Mouse (Mus musculus) layer of hippocampus, adult 9-11 months (tissue): Measurements from ENCODE around the gene Pbxip1.
A peak's percentile ranks its signal among the peaks of the same experiment; 100 is the strongest.

Experiments
- DNase-seq: peaks from one replicate; pipeline ENCODE4 v3.0.0; 2022

Pbxip1 gene

GRCm38 (mm10) chr3:89436176-89437113 lies at the start of gene Pbxip1:
TSS of gene Pbxip1 (plus strand) at chr3:89436706.
- peak; percentile 56 for DNase-seq

GRCm38 (mm10) chr3:89387632-89388031 lies 48.9 kb upstream of the Pbxip1 start:
- DNase-seq: no peak

- DNase-seq: peak; percentile 69
Observed at GRCm38 (mm10) chr3:89388134-89388881, 48.2 kb upstream of the Pbxip1 start.

GRCm38 (mm10) chr3:89388901-89389740 lies 47.4 kb upstream of the Pbxip1 start:
- DNase-seq: no peak

DNA sequence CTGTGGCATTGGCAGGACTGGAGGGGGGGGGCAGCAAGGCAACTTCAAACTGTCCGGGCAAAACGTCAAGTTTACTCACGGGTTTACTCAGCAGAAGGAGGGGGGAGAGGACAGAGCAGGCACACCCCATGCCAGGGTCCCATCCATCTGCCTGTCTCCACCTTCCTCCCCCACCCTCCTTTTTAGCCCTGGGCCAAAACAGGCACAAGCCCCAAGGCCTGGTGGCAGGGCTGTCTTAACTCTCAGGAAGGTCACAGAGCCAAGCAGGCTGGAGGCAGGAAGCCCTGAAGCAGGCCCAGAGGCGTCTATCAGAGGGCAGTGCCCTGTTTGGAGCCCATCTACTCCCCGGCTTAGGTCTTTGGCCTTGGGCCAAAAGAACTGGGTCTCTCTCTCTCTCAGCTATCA lies 46.4 kb upstream of the Pbxip1 start:
- DNase-seq: no peak

DNA sequence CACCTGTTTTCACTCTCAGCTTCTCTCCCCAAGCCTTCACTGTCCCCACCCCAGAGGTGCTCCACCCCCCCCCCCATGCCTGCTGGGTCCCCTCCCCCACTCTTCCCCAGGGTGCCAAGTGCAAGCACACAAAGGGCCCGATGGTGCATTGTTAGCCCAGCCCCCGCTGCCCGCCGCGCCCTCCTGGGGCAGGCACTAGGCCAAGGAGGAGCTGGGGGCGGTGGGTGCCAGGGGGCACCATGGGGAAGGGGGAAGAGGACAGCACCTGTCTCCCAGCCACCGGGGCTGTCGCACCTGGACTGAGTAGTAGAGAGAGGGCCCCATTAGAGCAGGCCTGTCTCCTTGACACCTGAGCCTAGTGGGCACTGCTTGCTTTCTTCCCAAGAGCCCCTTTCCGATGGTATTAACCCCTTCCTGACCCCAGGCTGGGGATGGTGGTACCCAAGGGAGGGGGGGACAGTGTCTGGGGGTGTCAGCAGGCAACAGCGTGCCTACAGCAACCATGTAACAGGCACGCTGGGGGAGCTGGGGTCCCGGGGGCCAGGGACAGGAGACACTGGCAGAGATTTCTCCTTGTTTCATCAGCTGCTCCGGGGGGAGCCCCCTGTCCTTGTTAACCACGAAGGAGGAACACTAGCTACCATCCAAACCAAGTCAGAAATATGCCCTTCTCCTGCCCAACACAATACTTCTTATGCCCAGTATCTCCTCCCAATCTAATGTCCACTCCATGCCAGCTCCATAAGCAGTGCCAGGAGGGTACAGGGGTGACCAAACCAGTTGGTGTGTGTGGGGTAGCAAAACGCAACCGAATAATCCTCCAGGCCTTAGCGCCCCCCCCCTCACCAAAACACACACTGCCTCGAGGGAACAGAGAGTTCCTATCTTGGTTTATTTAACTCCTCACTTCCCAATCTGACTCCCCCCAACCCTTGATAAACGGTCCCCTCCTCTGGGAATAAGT lies 45.5 kb upstream of the Pbxip1 start:
- no peak for DNase-seq

DNA sequence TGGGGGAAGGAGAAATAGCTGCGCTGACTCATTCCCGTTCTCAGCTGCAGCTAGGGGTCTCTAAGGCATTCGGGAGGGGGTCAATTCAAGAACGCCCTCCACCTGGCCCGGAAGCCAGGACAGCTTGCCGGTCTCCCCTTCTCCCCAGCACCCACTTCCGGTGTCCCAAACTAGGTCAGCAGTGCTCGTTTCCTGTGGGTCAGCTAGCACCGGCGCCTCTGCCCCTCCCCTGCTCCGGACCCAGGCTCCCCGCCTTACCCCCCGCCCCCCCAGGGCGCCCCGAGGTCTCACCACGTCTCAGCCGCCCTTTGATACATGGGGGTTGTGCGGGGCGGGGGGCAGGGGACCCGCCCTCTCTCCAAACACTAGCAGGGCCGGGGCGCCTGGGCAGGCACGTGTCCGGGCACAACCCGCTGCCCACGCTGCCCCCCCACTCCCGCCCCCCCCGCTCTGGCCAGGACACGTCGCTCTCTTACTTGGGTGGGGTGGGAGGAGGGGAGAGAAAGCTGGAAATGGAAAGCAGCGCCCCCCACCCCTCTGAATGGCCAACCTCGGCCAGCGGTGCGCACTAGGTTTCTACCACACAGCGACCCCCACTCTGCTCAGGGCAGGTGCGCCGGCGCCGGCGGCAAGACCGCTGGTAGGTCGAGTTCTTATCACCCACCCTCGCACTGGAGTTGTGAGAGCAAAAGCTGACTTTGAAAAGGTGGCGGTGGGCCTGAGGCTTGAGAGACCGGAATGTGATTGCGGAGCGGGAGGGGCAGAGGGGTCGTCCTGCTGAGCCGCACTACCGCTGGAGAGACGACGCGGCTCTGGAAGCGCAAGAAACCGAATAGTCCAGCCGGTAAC lies 44.6 kb upstream of the Pbxip1 start:
- no peak for DNase-seq

DNA sequence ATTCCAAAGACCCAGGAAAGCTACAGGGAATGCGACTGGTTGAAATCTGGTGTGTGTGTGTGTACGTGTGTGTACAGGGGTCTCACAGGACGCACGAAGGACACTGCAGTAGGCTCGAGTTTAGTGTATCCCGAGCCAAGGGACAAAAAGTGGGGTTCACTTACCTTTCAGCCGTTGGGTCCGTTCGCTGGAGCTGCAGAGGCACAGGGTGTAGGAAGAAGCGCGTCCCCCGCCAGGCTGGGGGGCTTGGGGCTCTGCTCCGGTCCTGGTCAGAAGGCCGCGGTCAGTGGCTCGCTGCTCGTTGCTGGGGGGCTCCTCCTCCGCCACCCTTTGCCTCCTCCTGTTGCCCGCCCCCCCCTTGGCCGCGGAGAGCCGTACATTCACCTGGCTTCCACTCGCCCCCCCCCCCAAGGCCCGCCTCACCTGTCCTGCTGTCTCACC lies 43.6 kb upstream of the Pbxip1 start:
- no peak for DNase-seq

DNA sequence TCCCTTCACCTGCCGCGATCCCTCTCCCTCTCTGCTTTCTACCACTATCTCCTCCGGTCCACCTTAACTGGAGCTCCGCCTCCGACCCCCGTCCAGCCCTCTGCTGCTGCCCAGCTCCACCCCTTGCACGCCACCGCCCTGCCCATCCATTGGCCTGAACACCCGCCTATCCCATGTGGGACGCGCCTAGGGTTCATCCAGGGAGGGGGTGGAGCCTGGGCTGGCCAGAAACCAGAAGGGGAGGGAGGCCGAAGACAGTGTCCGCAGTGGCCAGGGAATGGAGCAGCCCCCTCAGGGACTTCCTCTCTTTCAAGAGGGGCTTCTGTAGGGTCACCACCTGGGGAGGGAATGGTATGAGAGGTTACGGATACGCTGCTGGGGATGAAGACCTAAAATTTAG lies 42.9 kb upstream of the Pbxip1 start:
- DNase-seq: peak; percentile 98

GRCm38 (mm10) chr3:89394006-89394893 lies 42.3 kb upstream of the Pbxip1 start, which contains the start of gene Zbtb7b:
TSS of gene Zbtb7b (minus strand) at chr3:89394776.
- DNase-seq: peak; percentile 76

- peak; percentile 78 for DNase-seq
Observed at GRCm38 (mm10) chr3:89394894-89395256, 41.6 kb upstream of the Pbxip1 start.

GRCm38 (mm10) chr3:89395419-89395805 lies 41.1 kb upstream of the Pbxip1 start:
- DNase-seq: no peak

- no peak for DNase-seq
Observed at GRCm38 (mm10) chr3:89395806-89396653, 40.5 kb upstream of the Pbxip1 start.

DNA sequence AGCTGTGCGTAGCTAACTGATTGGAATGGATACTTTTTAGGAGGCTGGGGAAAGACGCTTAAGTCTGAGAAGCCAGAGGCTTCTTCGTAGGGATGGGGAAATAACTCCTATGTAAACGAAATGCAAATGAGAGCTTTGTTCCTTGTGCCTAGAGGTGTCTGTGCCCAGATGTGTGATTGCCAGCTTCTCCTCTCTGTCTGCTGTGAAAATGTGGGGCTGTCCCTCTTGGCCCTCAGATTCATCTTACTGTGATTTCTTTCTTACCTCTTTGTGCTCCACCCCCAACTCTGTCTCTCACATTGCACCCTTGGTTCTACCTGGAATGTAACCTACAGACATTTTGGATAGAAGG lies 39.9 kb upstream of the Pbxip1 start:
- DNase-seq: no peak

- no peak for DNase-seq
Observed at GRCm38 (mm10) chr3:89401329-89401728, 35.2 kb upstream of the Pbxip1 start.

GRCm38 (mm10) chr3:89402693-89403092 lies 33.8 kb upstream of the Pbxip1 start, which contains the start of gene Lenep:
TSS of gene Lenep (minus strand) at chr3:89402793.
- no peak for DNase-seq

GRCm38 (mm10) chr3:89406887-89407286 lies 29.6 kb upstream of the Pbxip1 start:
- no peak for DNase-seq

GRCm38 (mm10) chr3:89408448-89408847 lies 28.1 kb upstream of the Pbxip1 start:
- no peak for DNase-seq

DNA sequence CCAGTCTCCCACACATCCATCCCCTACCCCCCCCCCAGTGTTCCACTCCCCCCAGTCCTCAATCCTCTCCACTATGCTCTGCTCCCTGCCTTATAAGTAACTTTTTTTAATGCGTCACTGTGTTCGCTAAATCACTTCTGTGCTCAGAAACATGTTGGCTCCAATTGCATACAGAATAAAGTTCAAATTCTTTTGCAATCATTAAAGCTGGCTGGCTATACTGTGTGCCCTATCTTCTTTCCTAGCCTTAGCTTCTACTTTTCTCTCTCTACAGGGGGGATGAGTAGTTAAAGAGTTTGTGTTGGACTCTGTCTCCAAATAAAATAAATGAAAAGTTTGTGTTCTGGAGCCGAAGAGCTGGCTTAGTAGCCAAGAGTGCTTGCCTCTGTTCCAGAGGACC lies 26.8 kb upstream of the Pbxip1 start:
- DNase-seq: no peak
